Mouse (Mus musculus) left cerebral cortex, postnatal 10 days (tissue): Measurements from ENCODE around the gene Sufu. TPM values are rescaled to one million over a fixed set of nuclear protein-coding genes. Genes with fewer than 3 reads are reported as not detected.

Experiments used
- DNase-seq, 2 experiments: peaks; one replicate each; pipeline ENCODE4 v3.0.0; 2021 to 2022; ENCODE audit warnings: low spot score in 2 of 2, mixed read lengths in 1 of 2; ENCODE audit errors: extremely low spot score in 1 of 2
- intact Hi-C: fragments of 180-260 bp; cut with DNase I; formaldehyde crosslinking; loops from one replicate; pipeline ENCODE4 v1.15.1; 2025
- total RNA-seq, 2 experiments: library from RNA; stranded (reverse); gene quantifications; 2 replicates each; pipeline ENCODE4 v1.2.3; 2021

Sufu gene
- total RNA-seq, 2 experiments from 2014 or later: 16.7 to 18.8 TPM

GRCm38 (mm10) chr19:46418051-46418450 lies 21.4 kb downstream of the Sufu start:
- intact Hi-C loops: no loop called here

DNA sequence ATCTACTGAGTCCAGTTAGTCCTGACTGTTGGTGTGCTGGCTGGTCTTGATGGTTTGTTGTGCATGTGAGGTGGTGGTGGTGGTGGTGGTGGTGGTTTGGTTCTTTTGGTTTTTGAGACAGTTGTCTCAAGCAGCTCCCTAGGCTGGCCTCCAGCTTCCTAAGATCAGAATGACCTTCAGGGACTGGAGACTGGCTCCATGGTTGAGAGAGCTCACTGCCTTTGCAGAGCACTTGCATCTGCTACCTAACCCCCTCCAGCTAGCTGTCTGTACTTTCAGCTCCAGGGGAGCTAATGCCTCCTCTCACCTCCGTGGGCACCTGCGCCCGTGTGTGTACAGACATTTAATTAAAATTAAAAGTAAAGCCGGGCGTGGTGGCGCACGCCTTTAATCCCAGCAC lies 23.7 kb downstream of the Sufu start:
- no peak for DNase-seq
- intact Hi-C loops: no loop called here

More at GRCm38 (mm10) chr19:46418051-46418450, 21.4 kb downstream of the Sufu start:
- DNase-seq: no peak

GRCm38 (mm10) chr19:46422384-46423338 lies 26.0 kb downstream of the Sufu start:
- peak in 1 of 2 experiments; percentile 51 for DNase-seq
- intact Hi-C loops: no loop called here

DNA sequence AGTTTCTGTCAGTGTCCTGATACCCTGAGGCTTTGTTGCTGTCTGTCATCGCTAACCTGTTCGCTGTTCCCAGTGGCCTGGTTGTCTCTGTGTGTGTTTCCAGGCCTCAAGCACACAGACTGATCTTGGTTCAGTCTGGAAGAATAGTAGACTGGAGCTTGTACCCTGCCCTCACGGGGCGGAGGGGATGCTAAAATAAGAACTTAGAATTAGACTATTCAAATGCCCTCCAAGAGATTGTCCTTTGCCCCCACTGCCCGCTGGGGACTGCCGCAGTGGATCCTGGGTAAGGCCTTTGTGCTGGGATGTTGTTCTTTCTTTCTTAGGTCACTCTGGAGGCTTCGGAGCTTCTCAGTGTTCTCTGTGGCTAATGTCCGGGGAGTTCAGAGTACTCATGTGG lies 28.6 kb downstream of the Sufu start:
- intact Hi-C loops: no loop called here
- DNase-seq: no peak

DNA sequence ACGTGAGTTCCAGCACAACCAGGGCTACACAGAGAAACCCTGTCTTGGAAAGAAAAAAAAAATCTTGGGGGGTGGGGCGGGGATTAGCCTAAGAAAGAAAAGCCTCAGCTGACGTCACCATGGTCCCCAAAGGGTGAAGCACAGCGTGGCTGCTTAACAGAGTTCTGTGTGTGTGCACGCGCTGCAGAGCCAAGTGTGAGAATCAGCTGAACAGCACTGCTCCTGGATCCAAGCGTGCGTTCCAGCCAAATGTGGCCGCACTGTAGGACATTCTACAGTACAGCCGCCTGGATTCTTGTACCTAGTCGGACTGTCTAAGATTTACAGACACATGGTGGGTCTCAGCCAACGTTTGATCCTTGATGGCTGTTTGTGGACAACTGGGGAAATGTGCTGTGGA lies 29.8 kb downstream of the Sufu start:
- intact Hi-C loops: no loop called here
- no peak for DNase-seq

GRCm38 (mm10) chr19:46429250-46429649 lies 32.6 kb downstream of the Sufu start:
- intact Hi-C loops: no loop called here
- DNase-seq: no peak

- no peak for DNase-seq
- intact Hi-C loops: no loop called here
Measured at GRCm38 (mm10) chr19:46433712-46434111, 37.0 kb downstream of the Sufu start.

GRCm38 (mm10) chr19:46434148-46434547 lies 37.5 kb downstream of the Sufu start:
- DNase-seq: no peak
- intact Hi-C loops: no loop called here

DNA sequence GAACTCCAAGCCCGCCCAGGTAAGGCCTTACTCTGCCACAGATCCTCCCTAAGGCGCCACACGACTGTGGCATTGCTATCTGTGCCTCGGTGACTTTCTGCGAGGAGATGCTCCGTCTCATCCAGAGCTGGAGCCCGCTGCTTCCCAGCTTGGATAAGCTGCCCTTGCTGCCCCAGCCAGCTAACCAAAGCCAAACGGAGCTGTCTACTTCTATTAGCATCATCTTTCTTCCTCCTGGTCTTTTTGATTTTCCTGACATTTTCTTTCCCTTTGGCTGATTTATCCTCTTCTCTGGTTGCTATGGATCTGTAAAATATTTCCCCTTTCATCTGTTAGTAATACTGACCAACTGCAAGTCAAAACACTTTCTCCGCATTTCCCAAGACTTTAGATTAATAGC lies 37.9 kb downstream of the Sufu start:
- intact Hi-C loops: no loop called here
- DNase-seq: no peak

DNA sequence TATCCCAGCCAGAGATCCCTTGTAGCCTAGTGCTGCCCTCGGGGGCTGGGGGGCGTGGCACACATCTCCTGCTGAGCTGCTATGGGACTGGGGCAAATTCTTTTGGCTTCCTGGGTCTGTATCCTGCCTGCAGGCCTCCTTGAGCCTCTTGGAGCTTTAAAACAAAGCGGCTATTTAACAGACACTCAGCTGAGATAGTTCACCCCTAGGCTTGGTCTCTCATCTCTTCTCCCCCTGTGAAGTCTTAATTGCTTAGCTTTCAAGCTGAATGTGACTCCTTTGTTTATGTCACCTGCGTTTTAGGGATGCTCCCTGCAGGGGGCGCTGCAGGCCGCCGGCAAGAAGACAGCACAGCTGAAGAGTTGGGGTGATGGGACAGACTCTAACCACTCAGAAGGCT lies 38.8 kb downstream of the Sufu start:
- intact Hi-C loops: no loop called here

GRCm38 (mm10) chr19:46443509-46443908 lies 46.8 kb downstream of the Sufu start:
- intact Hi-C loops: no loop called here
- no peak for DNase-seq

More for the DNA sequence above, 38.8 kb downstream of the Sufu start:
- no peak for DNase-seq

DNA sequence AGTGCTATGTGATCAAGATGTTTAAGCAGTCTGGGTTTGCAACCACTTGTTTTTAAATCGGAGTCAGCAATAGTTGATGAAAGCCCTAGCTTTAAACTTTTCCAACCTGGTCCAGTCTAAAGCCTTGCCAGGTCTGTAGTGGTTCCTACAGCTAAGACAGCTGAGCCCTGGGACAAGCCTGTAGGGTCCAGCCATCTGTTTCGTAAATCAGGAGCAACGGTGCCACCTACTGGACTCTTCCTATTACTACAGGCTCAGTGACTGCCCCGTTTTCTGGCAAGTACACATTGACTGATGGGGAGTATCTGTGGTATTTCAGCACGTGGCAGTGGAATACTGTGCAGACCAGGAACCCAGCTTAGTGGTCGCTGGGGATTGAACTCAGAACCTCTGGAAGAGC lies 47.5 kb downstream of the Sufu start:
- intact Hi-C loops: loop anchor here (2.0 kb wide), 1 partner anchor 47 kb away; the partner anchor contains the start of gene Sufu
- DNase-seq: peak; percentile 81 to 84

GRCm38 (mm10) chr19:46445641-46446040 lies 48.9 kb downstream of the Sufu start:
- intact Hi-C loops: loop anchor here (2.0 kb wide), 1 partner anchor 49 kb away; the partner anchor contains the start of gene Sufu
- DNase-seq: no peak

GRCm38 (mm10) chr19:46446436-46447020 lies 49.8 kb downstream of the Sufu start:
- intact Hi-C loops: no loop called here
- DNase-seq: no peak

GRCm38 (mm10) chr19:46447110-46447509 lies 50.4 kb downstream of the Sufu start:
- intact Hi-C loops: no loop called here
- peak in 1 of 2 experiments; percentile 18 for DNase-seq

DNA sequence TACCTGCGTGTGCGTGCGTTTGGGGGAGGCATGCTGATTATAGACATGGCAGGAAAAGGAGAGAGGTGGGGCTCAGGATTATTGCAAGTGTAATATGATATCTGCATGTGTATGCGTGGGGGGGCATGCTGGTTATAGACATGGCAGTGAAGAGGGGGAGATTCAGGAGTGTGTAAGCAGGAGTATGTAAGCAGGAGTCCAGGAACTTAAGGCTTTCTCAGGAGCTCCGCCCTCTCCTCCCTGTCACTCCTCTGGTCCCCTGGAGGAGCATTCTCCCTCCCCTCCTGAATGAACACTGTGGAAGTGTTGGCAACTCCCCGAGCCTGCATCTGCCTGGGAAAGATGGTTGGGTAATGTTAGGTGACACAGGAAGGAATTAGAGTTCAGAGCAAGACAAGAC lies 51.2 kb downstream of the Sufu start:
- no peak for DNase-seq
- intact Hi-C loops: no loop called here

GRCm38 (mm10) chr19:46449261-46450005 lies 52.7 kb downstream of the Sufu start:
- intact Hi-C loops: no loop called here
- DNase-seq: no peak

GRCm38 (mm10) chr19:46452052-46452827 lies 55.5 kb downstream of the Sufu start:
- peak; percentile 62 to 66 for DNase-seq
- intact Hi-C loops: no loop called here

DNA sequence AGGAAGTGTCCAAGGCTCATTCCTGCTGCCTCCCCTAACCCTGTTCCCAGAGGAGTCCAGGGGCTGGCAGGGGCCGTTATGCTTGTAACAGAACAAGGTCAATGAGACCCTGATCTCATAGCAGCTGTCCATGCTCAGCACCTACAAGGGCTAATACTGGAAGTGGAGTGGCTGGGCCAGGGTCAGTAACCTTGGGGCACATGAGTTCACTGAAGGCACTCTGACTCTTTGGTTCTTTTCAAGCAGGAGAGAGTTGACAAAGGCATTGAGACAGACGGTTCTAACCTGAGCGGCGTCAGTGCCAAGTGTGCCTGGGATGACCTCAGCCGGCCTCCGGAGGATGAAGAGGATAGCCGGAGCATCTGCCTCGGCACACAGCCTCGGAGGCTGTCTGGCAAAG lies 56.2 kb downstream of the Sufu start:
- intact Hi-C loops: no loop called here
- no peak for DNase-seq
